Mouse (Mus musculus) heart, postnatal 4 days (tissue): ENCODE data around the gene Mknk1. TPM values are rescaled to one million over a fixed set of nuclear protein-coding genes. Genes with fewer than 3 reads are reported as not detected.

Source experiments
- DNase-seq: peaks from one replicate; pipeline ENCODE4 v3.0.0; 2021
- total RNA-seq, 2 experiments: library from RNA; stranded (reverse); gene quantifications; 2 replicates each; pipeline ENCODE4 v1.2.3; 2021

The Mknk1 gene
- total RNA-seq = 10 to 100 TPM; 22.1 to 23.6 TPM

DNA sequence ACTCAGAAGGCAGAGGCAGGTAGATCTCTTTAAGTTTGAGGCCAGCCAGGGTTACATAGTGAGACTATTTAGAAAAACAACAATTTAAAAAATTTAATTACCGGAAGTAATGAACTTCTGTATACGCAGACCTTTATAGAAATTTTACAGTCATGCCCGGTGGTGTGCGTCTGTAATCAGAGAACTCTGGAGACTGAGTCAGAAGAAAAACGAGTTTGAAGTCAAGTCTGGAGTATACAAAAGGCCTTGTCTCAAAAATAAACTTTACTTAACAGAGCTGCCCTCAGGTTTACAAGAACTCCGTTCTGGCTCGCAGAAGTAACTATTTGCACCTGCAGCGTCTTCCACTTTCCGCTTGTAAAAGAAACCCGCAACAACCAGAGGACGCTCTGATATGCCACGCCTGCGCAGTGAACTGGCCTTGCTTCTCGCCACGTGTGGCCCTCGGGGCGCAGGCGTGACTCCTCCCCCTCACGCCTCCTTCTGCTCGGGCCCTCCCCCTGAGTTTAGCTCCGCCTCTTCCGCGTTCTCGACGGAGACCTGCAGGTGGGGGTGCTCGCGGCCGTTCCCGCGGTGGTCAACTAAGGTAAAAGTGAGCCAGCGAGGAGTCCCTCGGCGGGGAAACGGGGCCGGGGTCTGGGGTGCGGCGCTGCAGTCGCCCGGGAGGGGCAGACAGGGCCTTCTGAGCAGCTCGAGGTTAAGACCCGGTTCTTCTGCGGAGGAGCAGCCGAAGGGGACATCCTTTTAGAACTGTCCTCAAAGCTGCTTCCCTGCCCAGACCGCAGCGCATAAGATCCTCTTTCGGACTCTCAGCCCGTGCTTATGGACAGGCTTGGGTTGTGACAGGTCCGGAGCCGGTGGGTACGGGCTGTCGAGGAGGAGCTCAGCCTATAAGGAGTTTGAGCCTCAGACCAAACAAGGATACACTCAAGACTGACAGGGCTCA is at the start of gene Mknk1:
TSS of gene Mknk1 (plus strand) at position 503 of the 946 bp plus-strand sequence.
- peak; percentile 94 for DNase-seq

- DNase-seq = no peak
Measured at GRCm38 (mm10) chr4:115790864-115791263, 48.1 kb upstream of the Mknk1 start.

GRCm38 (mm10) chr4:115795360-115795759 is 43.6 kb upstream of the Mknk1 start:
- no peak for DNase-seq

- DNase-seq = no peak
Measured at GRCm38 (mm10) chr4:115799981-115800380, 39.0 kb upstream of the Mknk1 start.

- no peak for DNase-seq
Measured at GRCm38 (mm10) chr4:115812326-115812725, 26.7 kb upstream of the Mknk1 start.

- DNase-seq = no peak
Measured at GRCm38 (mm10) chr4:115815606-115816005, 23.4 kb upstream of the Mknk1 start.

- DNase-seq = no peak
Measured at GRCm38 (mm10) chr4:115820199-115820598, 18.8 kb upstream of the Mknk1 start.

- no peak for DNase-seq
Measured at GRCm38 (mm10) chr4:115820944-115821343, 18.1 kb upstream of the Mknk1 start.

DNA sequence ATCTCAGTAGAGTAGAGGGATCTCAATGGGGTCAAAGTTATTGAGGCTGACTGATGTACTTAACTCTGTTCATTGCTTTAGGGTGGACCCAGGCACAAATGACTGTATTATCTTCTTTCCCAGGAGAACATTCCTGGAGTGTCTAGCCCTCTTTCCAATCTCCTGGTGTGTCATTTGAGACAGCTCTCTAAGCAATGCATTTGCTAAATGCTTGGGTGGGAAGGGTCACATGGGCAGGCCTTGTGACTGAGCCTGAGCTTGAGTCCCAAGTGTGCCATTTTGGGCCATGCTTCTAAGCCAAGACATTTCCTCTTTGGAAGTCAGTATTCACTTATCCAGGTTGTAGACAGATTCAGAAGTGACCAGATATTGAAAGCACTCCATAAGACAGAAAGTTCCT is 17.6 kb upstream of the Mknk1 start:
- no peak for DNase-seq

DNA sequence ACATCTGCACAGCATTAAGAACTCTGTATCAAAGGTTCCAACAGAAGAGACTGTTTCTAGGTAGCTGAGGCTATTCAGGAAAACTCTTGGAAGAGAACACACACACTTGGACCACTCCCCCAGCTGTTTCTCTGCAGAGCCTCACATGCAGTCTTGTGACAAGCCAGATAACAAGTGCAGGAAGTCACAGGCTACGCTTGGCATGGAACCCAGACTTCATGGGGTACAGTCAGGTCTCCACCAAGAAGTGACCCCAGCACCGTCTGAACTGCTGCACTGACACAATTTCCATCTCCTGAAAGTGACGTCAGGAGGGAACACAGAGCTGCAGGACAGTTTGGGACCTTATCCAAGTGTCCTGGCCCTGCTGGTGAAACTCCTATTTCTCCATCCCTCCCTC is 17.1 kb upstream of the Mknk1 start:
- DNase-seq = peak; percentile 50

- no peak for DNase-seq
Measured at GRCm38 (mm10) chr4:115824178-115824577, 14.8 kb upstream of the Mknk1 start.

DNA sequence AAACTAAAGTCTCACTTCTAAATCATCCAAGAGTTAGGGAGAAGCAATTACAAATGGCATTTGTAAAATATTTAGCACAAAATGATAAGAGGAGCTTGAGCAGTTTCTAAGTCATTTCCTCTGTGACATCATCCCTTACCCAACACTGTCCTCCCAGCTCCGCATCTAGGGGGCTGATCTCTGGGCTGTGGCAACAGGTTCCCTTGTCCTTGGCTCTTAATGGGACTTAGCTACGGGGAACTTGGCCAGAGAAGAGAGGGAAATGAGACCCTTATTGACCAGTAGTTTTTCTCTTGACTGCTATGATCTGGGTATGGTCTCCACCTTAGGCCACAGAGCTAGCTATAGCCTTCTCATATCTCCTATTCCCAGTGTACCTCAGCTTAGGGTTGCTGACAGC is 13.7 kb upstream of the Mknk1 start:
- DNase-seq = no peak

GRCm38 (mm10) chr4:115827066-115827465 is 11.9 kb upstream of the Mknk1 start:
- DNase-seq = no peak

DNA sequence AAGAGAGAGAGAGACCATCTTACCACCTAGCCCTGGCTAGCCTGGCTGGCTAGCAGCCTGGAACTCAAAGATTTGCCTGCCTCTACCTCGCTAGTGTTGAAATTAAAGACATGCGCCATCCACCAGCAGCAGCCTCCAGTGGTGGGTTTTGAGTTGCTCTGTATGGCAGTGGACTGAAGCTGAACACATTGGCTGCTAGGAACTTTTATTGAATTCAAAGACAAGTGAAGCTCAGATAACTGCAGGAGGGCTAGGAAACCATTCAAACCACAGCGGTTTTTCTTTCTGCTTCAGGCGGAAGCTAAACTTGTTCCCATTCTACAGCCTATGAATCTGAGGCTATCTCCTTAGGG is 11.5 kb upstream of the Mknk1 start:
- DNase-seq = no peak

- peak; percentile 80 for DNase-seq
Measured at GRCm38 (mm10) chr4:115827888-115828571, 11.0 kb upstream of the Mknk1 start, which contains the start of gene Mob3c. TSS of gene Mob3c (plus strand) at chr4:115828092.

DNA sequence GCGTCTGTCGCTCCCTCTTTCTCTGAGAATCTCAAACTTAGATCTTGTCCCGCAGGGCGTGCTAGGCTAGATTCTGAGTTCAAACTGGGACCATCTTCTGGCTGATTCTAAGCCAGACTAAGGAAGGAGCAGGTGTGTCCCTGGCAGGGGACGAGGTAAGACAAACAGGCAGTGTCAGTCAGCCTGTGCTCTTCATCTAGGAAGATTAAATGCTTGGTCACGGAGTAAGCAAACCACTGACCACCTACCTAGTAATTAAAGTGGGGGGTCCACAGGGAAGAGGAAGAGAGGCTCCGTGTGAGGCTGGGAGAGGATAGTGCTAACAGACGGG is 10.5 kb upstream of the Mknk1 start:
- DNase-seq = no peak

DNA sequence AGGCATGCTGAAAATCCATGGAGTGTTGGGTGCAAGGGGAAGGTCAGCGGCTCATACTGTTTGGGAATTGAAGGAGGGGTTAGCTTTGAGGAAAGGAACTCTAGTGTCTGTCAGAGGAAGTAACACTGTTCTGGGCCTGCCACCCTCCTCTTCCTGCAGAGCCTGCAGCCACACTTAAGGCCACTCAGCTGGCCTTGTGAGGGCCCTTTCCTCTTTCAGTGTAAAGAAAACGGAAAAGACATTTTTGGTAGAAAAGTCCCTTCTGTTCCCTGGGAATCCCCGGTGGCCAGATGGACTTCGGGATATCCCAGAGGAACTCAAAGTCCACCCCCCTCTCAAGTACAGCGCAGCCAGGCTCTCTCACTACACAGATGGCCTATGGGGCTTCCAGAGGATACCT is 8.5 kb upstream of the Mknk1 start:
- DNase-seq = no peak

DNA sequence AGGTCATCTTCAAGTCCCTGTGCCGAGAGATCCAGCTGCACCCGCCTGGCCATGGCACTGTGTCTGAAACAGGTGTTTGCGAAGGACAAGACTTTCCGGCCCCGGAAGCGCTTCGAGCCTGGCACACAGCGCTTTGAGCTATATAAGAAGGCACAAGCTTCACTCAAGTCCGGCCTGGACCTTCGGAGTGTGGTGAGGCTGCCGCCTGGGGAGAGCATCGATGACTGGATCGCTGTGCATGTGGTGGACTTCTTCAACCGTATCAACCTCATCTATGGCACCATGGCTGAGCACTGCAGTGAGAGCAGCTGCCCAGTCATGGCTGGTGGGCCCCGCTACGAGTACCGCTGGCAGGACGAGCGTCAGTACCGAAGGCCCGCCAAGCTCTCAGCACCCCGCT is 7.8 kb upstream of the Mknk1 start:
- no peak for DNase-seq

DNA sequence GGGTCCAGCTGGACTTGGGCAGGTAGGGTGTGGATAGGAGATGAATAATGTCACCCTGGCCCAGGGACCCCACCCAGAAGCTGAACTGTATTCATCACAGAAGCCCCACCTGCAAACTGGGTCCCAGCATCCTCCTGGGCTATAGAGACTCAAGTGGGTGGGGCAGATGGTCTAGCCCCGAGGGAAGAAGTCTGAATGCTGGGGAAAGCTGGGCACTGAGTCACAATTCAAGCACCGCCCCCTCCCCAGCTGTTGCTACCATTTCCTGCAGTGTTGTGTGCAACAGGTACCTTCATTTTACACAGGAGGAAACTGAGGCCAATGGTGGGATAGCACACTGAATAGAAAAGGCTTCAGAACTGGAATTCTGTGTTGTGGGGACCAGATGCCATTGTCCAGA is 7.0 kb upstream of the Mknk1 start:
- no peak for DNase-seq

DNA sequence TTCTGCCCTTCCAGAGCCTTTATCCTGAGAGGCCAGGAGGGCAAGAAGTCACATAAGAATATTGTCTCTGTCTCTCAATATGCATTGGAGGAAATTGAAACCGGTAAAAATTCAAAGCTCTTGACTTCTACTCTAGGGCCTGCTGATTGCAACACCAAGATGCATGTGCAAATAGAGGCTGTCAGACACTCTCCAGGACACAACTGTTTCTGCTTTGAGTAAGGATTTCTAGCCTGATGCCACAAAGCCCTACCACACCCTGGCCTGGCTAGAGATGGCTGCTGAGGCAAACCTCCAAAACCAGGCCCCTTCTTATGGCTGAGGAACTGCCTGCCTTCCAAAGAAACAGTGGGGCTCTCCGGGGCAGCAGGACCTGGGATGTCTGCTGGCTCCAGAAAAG is 3.4 kb upstream of the Mknk1 start:
- DNase-seq = no peak

DNA sequence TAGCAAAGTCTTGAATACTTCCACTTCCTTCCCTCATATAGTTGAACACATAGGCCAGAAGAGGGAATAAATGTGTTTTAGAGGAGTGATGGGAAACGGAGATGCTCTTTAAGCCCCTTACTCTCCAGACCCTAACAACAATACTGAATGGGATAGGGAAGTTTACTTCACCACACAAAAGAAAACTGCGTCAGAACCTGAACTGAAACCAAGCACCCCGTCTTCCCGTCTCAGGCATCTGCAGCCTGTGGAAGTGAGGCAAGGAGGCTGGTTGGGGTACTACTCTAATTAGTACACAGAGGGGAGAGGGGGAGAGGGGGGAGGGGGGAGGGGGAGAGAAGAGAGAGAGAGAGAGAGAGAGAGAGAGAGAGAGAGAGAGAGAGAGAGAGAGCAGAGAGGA is 802 bp upstream of the Mknk1 start:
- no peak for DNase-seq

- DNase-seq = no peak
Measured at GRCm38 (mm10) chr4:115839956-115840355, 958 bp downstream of the Mknk1 start.

- no peak for DNase-seq
Measured at GRCm38 (mm10) chr4:115840842-115841241, 1.8 kb downstream of the Mknk1 start.

DNA sequence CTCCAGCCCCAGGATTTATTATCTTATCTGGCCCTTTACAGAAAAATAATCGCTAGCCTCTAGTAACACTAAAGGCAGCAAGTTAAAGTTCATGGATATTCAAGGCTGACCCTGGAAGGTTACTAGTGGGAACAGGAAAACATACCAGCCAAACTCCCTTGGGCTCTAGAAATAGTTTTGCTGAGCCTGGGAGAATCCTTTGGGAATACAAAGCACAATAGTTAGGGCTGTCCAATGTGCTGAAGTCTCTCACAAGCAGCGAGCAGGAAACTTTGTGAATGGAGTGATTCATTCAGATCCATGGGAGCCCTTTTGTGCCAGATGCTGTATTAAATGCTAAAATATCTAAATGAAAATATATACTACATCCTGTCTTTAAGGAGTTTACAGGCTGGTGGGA is 7.7 kb downstream of the Mknk1 start:
- DNase-seq = no peak
